Mouse (Mus musculus): ENCODE measurements at regions not wholly inside any gene's neighbourhood (a gene's known extent, or its start where the extent isn't known, plus 50 kb on each side); places are given as distances from the start of the nearest gene placed in this dataset.
"Not testable (repeated sequence)": the region's sequence is repeated elsewhere in the genome, so short reads cannot be mapped to it uniquely, and the experiment has no call there.

DNA sequence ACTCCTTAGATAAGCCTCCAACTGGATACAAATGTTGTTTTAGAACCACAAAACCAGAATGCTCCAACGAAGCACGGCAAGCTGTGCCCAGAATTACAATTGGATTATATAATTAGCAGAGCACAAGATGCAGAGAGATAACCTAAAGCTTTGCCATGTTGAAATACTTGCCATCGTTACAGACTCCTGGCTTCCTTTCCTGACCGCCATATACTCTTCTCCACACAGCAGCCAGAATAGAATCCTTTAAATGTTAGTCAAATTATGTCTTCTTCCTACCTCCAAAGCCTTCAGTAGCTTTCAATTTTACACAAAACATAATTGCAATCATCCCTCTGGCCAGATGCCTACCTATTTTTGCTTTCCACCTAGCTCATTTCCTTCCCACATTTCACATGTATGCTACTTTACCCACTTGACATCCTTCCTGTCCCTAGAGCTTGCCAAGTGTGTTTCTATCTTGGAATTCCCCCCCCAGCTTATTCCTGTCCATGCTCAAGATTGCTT is 52.8 kb upstream of the G2e3 start:
- no peak for DNase-seq (ENCODE audit: low spot score)

DNA sequence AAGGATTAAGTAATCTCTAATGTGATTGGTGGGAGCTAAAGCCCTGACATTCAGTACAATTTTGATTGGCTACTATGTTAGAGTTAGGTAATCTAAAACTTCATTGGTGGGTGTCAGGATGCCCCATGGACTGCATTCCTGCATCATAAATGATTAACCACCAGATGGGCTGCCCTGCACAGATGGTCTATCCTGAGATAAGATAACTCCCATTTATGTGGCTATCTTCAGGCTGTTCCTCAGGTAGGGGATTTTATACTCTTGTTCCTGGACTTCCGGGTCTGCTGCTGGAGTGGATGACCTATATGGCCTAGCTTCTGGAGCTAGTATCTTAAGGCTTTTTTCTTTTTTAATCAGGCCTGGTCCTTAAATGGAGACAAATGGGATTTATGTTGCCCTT is 69.5 kb upstream of the G2e3 start:
- no peak for DNase-seq (ENCODE audit: low spot score)

DNA sequence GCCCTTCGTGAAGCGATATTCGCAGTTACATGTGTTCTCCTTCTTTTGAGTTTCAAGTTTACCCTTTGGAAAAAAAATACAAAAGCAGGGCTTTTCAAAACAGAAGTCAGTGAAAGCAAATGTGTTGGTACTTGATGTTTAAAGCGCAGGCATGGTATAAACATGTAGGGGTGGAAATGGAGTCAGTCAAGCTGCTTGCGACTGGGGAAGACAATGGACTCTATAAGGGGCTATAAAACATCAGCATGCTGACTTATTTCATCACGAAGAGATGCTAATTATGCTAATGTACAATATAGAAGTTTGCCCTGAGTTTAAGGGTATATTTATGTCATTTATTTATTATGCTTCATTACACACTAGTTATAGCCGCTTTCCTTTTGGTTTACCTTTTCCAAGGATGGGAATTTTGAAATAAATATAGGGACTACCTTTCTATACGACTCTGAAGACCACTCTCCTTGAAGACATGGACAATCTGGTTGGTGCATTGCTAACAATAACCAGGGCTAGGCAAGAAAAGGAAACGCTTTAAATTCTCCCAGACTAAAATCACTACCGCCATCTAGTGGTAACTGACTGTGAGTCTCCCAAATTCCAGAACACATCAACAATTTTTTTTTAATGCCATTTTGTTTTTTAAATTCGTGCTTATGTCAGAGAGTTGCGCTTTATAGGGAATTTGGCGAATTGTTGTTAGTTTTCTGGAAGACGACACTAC is 71.9 kb upstream of the G2e3 start:
- no peak for DNase-seq (ENCODE audit: low spot score)

DNA sequence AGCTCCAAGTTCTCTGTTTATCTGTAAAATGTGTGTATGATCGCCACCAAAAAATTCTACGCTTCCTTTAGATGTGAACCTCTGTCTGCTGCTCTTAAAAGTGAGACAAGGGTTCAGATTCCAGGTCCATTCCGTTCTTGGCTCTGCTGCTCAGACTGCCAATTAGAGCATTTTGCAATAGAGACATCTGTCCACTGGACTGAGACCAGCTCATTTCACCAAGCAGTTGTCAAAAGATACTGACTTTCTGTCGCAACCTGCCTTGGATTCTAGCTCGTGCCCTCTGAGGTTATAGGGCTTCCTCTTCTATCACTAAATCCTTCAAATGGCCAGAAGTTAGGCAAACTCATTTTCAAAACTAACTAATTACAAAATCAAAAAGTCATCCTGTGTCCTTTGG is 74.4 kb upstream of the G2e3 start:
- DNase-seq (ENCODE audit: low spot score), result no peak

DNA sequence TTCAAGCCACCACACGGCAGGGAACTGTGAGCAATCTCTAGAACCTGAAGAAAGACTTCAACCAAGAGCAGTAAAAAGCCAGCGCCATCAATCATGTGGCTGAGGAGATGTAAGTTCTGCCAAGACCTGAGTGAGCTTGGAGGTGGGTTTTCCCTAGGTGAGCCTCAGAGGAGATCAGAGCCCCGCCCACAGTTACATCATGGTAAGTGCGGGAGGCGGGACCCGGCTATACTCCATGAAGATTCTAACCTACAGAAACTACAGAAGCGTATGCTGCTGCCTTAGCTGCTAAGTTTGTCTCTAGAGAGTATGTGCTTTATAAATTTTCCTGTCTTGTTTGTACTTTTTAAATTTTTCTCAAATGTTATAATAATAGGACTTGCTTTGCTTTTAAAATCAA is 105.0 kb upstream of the G2e3 start:
- DNase-seq (ENCODE audit: low spot score), result no peak

DNA sequence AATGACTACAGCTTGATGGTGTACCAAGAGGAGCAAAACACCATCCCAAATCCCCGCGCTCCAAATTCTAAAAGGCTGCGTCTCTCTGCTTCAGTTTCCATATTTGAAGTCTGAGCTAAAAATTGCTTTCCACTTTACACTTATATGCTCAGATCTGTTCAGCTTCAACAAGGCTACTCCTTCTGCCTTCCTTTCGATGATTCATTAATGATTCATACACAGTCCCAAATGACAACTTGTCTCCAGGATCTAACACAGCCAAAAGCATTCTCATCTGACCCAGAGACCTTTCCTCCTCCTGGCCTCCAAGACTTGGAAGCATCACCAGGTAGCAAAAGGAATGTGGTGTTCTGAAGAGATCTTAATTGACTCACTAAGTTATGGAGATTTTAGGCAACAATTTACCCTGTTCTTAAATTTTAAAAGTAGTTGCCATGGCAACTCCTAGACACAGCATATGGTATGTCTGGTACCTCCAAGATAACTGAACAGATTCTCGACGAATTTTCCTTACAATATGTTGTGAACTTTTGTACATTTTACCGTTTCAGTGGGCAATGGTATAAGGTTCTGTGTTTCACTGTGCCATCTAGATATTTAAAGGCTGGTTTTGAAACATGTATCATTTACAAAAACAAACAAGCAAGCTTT is 106.6 kb upstream of the G2e3 start:
- no peak for DNase-seq (ENCODE audit: low spot score)

DNA sequence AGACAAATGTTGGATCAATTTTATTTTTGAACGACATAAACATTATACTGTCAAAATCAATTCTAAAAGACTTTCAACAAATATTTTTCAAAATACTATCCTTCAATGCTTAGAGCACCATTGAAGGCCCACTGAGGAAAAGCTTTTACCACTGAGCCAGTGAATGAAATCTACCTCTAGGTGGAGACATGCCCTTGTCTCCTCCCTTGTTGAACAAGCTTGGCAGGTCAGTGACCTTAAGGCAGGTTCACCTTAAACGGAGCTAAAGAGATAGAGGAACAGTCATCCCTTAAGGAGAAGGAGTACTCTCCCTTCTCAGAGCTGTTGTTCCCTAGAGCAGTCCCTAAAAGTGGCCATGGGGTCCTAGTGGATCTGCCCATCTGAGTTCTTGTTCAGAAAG is 136.2 kb upstream of the G2e3 start:
- no peak for DNase-seq (ENCODE audit: low spot score)

DNA sequence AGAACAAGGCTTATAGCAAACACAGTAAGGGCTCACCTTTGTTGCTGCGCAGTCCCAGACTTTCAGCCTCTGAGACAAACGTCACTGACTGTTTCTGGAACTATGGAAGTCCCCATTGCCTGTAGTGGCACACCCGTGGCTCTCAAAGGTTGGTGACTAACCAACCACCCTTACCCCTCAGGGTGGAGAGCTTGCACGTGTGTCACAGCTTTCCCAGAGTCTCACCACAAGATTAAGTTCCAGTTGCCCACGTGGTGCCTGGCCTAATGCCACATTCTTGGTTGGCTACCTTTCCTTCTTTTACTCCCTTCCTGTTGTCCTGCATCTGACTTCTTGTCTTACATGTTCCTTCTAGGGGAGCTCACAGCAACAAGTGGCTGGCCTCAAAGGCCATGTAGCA is 151.6 kb upstream of the G2e3 start:
- DNase-seq (ENCODE audit: low spot score), result no peak

DNA sequence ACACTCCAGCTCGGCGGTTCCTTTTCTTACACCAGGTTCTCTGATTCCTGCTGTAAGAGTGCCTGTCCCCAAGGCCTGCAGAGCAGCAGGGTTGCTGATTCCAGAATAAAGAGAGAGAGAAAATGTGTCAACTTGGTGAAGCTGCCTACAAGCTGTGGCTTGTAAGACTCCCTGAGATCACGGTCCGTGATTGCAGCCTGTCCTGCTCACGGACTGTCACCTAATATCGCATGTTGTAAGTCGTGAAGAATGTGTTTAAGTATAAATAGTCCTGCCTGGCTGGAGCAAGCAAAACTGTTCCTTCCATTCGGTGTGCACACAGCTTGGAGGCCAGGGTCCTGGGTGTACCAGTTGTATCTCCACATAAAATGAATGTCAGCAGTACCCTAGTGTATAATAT is 152.7 kb upstream of the G2e3 start:
- DNase-seq (ENCODE audit: low spot score), result no peak

DNA sequence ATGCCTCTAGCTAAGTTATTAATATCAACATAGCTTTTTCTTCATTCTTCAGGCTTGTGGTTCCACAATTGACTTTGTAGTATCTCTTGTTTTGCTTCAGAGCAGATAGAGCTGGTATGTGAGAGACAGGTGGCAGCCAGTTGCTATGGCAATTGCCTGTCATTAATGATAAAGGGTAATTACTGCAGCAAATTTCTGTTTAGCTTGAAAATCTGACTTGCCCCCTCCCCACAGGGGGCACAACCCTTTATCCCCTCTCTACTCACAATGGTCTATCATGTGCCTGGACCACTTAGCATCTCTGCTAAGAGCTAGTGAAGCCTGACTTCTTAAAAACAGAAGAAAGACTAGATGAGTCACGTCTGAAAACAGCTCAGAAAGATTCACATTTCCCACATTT is 157.1 kb upstream of the G2e3 start:
- no peak for DNase-seq (ENCODE audit: low spot score)

DNA sequence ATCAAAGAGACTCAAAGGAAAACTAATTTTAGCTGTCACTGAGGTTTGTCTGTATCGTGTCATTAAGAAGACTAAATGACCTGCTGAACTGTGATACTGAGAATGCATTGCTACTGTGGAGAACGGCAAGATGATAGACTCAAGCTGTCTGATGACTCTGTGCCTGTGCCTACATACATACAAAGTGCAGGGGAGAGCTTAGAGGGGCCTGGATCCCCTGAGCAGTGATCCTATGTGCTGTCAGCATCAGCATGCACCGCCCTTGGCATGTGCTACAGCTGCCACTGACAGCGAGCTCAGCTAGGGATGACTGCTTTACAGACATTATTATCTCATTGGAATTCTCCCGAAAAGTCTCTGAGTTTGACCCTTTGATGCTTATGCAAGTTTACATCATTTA is 157.7 kb upstream of the G2e3 start:
- no peak for DNase-seq (ENCODE audit: low spot score)

DNA sequence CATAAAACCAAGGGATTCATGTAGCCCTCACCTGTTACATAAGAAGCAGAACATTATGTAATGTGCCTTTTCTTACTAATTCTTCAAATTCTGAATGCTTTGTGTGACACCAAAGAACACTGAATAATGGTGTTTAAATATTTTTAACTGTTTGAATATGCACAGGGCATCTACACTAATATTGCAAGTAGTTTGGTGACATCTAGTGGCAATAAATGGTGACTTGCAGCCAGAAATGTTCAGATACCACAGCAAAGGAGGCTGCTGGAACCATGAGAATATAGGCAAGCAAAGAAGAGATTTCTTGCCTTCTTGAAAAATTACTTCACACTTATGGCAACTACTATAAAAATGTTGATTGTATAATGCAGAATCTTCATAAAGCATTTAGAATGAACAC is 159.6 kb upstream of the G2e3 start:
- no peak for DNase-seq (ENCODE audit: low spot score)

DNA sequence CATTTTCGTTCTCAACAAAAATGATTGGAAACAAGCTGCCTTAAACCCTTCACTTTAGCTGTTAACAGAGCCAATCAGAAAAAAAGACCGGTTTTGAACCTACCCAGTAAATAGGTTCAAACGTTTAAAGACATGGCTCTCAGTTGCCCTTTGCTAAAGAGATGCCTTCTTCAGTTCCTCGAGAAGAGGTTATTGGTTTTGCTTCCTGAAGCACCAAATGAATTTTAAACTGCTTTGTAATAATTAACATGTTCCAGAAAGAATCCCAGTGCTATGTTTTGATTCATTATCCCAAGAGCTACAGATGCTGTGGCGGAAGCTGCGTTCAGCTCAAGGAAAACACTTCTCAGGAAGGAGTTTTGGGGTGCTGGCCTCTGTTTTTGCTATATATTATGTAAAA is 160.1 kb upstream of the G2e3 start:
- DNase-seq (ENCODE audit: low spot score), result no peak

DNA sequence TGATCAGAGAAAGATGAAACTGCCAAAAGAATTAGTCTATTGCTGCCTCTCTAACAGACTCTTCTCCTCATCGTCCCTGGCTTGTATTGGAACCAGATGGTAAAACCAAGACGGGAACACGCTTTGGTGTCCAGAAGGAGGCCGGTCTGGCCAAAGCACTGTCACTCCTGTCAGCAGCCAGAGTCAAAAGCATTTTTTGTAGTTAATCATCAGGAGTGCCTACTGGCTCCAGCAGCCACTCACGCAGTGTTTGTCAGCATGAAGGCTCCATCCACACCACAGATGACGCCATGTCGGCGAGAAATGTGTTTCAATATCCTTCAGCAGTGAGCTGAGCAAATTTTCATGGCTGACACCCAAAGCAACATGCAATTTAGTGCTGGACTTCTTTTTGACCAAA is 162.1 kb upstream of the G2e3 start:
- DNase-seq (ENCODE audit: low spot score), result no peak

DNA sequence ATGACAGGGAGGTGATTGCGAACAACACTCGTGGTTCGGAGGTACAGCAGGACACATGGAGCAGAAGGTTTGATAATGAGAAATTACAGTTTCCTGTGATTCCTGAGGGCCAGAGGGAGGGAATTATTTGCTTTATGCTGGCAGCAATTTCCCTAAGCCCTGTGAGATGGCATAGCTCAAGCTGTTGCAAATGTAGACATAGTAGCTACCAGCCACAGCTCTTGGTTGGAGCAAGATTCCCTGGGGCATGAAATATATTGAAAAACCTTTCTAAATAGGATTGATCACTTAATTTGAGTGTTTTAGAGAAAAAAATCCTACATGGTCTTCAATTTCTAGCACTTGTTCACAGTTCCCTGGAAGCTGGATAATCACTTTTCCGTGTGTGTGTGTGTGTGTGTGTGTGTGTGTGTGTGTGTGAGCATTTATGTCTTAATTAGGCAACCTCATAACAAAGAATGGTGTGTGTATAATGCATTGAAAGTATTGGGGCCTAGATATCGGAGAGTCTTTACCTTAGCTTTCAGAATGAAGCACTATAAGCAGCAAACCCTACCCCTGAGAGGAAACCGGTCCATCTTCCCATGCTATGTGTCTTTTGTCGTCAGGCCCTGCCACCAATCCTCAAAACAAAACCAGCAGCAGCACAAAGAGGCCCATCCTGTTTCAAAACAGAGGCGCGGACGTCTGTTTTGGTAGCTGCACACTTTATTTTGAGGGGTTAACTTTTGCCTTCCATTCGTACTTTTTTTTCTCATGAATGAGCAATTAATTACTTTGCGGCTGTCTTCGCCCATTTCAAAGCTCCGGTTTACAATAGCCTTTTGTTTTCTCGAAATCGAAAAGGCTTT is 172.7 kb upstream of the G2e3 start:
- DNase-seq (ENCODE audit: low spot score), result no peak

DNA sequence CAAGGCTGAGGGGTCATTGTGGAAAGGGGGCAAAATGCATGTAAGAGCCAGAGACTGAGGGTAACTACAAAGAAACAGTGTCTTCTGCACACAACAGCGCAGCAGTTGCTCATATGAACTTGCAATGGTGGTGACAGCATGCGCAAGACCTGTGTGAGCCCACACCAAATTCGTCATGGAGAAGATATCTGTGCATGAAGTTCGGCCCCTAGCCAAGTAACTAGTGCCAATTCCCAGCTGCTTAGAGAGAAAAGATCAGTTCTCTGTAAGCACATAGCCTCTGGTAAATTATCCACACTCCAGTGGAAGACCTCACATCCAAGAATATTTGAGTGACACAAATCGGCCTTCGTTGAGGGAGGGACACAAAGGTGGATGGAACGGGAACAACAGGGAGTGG is 182.7 kb upstream of the G2e3 start:
- DNase-seq (ENCODE audit: low spot score), result no peak

DNA sequence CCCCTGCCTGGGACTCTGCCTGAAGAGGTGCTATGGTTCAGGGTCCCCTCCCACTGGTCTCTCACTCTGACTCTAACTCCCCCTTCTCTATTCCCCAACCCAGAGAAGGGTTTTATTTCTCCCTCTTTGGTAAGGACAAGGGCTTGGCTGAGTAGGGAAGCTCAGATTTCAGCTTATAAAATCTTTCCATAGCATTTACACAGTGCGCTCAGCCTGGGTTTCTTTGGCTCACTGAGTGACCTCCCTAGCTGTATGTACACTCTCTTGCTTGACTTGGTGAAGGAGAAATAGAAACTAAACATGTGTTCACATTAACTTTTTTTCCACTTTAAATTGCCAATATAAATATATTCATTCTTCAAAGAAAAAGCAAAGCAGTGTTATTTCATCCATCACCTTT is 186.9 kb upstream of the G2e3 start:
- DNase-seq (ENCODE audit: low spot score), result no peak

DNA sequence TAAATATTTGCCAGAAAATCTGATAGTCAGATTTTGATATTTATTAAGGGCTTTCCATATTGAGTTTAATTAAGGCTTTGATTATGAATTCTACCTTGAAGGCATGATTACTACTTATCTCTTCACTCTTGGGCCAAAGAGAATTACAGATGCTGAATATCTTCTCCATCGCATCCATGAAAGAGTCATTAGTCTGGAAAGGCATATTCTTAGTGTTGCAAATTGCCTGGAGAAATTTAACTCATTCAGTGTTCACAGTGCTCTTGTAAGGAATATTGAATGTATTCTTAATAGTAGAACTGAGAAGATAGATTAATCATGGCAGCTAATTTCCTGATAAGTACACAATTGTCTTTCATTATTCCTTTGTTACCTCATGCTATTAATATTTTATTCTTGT is 187.7 kb upstream of the G2e3 start:
- DNase-seq (ENCODE audit: low spot score), result no peak

DNA sequence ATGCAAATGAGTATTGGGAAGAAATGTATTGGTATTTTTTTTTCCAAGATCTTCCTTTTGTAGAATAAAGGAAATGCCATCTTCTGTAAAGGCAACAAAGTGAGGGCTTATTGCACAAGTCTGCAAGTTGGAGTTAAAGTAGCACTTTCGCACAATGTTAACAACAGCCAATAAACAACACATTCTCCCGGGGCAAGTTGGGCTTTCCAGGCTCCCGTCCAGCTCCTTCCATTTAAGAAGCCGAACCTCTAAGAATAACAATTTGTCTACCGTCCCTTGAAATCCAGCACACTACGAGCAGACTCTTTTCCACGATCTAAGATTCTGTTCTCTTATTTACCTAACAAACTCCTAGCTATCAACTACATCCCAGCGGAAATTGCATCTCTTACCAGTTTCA is 199.9 kb upstream of the G2e3 start:
- no peak for DNase-seq (ENCODE audit: low spot score)

DNA sequence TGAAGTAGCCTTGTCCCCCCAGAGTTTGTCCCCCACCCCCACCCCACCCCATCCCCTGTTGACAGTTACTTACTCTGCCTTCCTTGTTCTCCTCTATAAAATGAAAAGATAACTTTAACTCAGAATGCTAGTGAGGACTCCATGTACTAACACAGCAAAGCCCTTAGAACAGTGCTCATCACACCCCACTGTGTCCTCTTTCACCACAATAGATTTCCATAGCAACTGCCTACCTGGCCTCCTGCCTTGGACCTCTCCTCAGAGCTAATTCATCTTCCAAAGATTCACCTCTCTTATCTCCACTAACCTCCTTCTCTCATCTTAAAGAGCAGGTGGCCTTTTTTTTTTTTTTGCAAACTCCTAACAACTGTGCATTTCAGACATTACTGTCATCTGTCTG is 204.0 kb upstream of the G2e3 start:
- no peak for DNase-seq (ENCODE audit: low spot score)

DNA sequence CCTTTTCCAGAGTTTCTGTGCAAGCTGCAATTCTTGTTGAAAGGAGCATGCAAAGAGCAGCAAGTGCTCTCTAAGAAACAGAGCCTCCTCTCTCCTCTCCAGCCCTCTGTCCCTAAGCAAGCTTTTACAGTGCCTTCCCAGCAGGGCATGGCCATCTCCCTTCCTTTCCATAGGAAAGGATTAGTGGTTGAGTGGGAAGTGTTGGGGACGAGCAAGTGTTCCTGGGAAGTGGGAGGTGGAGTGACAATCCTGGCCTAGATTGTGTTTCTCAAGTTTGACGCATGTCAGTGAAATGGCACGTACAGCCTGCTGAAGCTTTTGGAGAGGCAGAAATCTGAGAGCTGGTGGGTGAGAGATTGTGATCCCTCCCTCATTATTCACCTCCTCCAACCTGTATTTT is 204.7 kb upstream of the G2e3 start:
- no peak for DNase-seq (ENCODE audit: low spot score)

DNA sequence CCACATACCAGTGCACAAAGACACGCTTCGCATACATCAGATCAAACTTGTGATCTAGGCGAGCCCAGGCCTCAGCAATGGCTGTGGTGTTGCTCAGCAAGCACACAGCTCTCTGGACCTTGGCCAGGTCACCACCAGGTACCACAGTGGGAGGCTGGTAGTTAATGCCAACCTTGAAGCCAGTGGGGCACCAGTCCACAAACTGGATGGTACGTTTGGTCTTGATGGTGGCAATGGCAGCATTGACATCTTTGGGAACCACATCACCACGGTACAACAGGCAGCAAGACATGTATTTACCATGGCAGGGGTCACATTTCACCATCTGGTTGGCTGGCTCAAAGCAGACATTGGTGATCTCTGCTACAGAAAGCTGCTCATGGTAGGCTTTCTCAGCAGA is 214.2 kb upstream of the G2e3 start:
- not testable (repeated sequence) for DNase-seq (ENCODE audit: low spot score)

DNA sequence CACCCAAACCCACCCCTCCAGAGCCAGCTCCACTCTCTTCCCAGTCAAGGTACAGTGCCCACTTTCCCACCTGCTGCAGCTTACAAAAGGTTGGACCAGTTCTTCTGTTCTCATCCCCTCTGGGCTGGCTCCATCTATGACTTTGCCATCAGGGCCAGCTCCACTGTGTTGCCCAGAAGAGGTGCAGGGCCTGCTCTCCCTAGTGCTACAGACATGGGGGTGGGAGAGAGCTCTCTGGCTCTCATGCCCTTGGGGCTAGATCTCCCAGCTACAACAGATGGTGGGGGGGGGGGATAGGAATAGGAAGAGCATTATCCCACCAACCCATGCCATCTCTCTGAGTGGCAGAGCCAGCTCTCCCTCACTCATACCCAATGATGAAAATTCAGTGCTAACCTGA is 219.6 kb upstream of the G2e3 start:
- DNase-seq (ENCODE audit: low spot score), result no peak
